Mouse (Mus musculus) thymus, adult 2 months (tissue): ENCODE measurements around the gene Ino80b.

Experiments
- CTCF ChIP-seq: fragments of 200-500 bp; IDR thresholded peaks from 2 replicates; pipeline ENCODE4 v1.5.1; 2012; ENCODE audit warnings: mild to moderate bottlenecking, control low read depth, low read length, moderate library complexity, borderline replicate concordance; ENCODE audit not compliant: control insufficient read depth, poor library complexity, insufficient read depth; ENCODE audit errors: extremely low read depth
- POLR2A ChIP-seq: fragments of 200-500 bp; IDR thresholded peaks from 2 replicates; pipeline ENCODE4 v1.6.1; 2012; ENCODE audit warnings: mild to moderate bottlenecking, low read length, control low read depth, moderate library complexity; ENCODE audit not compliant: control insufficient read depth, poor library complexity, insufficient read depth; ENCODE audit errors: extremely low read depth

DNA sequence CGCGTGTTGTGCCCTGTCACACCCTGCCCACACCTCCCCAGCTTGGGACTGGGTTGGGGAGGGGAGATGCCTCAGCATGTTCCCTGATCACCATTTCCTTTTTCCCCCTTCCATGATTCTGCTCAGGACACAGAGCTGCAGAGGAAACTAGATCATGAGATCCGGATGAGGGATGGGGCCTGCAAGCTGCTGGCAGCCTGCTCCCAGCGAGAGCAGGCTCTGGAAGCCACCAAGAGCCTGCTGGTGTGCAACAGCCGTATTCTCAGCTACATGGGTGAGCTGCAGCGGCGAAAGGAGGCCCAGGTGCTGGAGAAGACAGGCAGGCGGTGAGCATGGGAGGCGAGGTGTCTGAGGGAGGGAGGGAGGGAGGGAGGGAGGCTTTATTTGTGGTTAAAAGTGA, 20.6 kb upstream of the Ino80b start:
- TF ChIP-seq POLR2A (no peak), CTCF (no peak)
